Mouse (Mus musculus) erythroid progenitor cell, adult 5-6 weeks (primary cell): ENCODE measurements around the gene Donson. TPM values are rescaled to one million over a fixed set of nuclear protein-coding genes. Genes with fewer than 3 reads are reported as not detected.
"Not testable (repeated sequence)": the region's sequence is repeated elsewhere in the genome, so short reads cannot be mapped to it uniquely, and the experiment has no call there.

Experiments used
- ATAC-seq: replicated peaks from 2 replicates; pipeline ENCODE4 v1.8.0; 2016; ENCODE audit warnings: moderate number of reproducible peaks, mild to moderate bottlenecking, moderate TSS enrichment, inconsistent platforms; ENCODE audit not compliant: poor library complexity, low FRiP score, severe bottlenecking
- total RNA-seq, 2 experiments: library from RNA; stranded (forward) in 1 of 2; stranded (reverse) in 1 of 2; fragments of 150-400 nt in 1 of 2; fragments of 186-747, 209-891 nt in 1 of 2; gene quantifications; 2 replicates each; pipeline versions ENCODE4 v1.2.3 to v1.2.4; 2015 to 2017; ENCODE audit warnings: low replicate concordance in 2 of 2

The Donson gene
- total RNA-seq, 2 experiments from 2014 or later, result 97.3 to 232 TPM

GRCm38 (mm10) chr16:91646681-91647419, 41.7 kb downstream of the Donson start, which contains the start of gene Gart:
TSS of gene Gart (minus strand) at chr16:91646952.
- peak; percentile 89 for ATAC-seq

DNA sequence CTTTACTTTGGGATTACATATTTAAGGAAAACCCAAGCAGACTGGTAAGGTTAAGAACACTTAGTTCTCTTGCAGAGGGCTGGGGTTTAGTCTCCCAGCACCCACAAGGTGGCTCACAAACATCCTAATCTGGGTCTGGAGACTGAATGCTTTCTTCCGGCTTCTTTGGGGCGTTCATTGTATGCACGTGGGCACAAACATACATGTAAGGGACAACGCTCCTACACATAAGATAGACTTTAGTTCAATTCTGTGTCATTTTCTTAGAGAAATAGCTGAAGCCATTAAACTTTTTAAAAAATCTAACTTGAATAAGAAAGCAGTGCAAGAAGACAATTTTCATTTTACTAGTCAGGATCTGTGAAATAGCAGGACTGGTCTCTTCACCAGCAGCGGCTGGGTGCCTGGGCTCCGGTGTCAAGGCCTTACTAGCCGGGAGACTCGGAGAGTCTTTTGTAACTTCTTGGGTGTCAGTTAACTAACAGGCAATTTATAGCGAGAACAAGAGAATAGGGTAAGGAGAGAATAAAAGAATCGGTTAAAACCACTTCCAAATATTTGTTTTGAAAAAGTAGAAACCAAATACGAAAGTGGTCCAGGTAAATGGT, 42.5 kb downstream of the Donson start:
- ATAC-seq, result no peak

DNA sequence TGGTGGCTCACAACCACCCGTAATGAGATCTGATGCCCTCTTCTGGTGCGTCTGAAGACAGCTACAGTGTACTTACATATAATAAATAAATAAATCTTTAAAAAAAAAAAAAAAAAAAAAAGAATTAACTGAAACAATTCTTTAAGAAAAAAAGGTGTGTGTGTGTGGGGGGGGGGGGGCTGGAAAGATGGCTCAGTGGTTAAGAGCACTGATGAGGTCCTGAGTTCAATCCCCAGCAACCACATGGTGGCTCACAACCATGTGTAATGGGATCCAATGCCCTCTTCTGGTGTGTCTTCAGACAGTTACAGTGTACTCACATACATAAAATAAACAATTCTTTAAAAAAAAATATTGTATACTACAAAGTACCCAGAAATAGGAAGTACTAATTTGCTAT, 43.1 kb downstream of the Donson start:
- ATAC-seq, result not testable (repeated sequence)

DNA sequence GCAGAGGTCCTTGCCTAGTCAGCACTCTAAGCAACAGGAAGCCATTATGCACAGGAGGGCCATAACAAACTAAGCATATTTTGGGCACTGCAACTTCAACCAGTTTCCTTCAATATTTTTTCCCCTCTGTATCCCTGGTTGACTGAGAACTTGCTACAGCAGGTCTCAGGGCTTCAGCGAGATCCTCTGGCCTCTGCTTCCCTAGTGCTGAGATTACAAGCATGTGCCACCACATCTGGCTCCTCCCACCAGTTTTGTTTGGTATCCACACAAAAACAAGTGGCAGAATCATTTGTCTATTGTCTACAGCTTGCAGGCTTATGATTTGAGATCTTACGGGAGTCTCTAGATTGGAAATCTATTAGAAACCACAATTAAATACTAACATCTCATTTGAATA, 43.7 kb downstream of the Donson start:
- ATAC-seq, result no peak

DNA sequence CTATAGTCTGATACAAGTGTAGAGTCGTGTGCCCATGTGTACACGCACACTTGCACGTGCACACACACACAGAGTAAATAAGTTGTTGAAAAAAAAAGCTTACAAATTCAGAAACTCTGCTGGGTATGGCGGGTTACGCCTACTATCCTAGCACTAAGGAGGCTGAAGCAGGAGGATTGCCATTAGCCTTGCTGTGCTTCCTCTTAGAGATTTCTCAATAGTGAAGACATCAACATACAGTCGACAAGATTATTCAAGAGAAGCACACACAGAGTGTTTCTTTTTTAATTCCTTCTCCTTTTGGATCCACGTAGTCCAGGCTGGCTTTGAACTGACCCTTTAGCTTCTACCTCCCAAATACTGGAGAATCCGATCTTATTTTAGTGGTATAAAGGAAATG, 48.4 kb downstream of the Donson start:
- ATAC-seq, result no peak

GRCm38 (mm10) chr16:91639636-91640035, 48.9 kb downstream of the Donson start:
- ATAC-seq, result no peak

GRCm38 (mm10) chr16:91639161-91639560, 49.4 kb downstream of the Donson start:
- no peak for ATAC-seq

DNA sequence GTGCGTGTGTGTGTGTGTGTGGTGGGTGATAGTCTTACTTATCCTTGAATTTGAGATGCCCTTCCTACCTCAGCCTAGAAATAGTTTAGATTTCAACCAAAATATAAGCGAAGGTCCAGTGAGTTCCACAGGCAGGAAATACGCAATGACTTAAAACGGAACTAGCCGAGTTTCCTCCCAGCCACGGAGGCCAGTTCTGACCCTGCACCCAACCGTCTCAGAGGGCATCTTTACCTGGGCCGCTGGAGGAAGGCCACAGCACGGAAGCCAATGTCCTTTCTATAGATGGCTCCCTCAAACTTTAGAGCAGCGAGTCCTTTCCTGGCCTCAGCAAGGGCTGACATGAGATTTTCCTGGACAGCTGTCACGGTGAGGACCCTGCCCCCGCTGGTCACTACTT, 54.9 kb downstream of the Donson start:
- no peak for ATAC-seq

DNA sequence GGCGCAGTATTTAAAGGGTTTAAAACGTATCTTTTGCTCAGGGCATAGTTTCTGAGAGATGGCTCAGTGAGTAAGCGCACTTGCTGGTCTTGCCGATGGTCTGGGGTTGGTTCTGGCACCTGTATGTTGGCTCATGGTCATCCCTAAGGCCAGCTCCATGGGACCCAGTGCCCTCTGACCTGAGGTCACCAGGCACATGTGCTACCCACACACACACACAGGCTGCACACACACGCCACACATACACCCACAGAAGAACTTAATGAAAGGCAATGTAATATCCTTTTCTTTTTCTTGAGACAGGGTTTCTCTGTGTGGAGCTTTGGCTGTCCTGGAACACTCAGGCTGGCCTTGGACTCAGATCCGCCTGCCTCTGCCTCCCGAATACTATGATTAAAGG, 55.6 kb downstream of the Donson start:
- ATAC-seq, result no peak

GRCm38 (mm10) chr16:91632439-91632838, 56.1 kb downstream of the Donson start:
- no peak for ATAC-seq

GRCm38 (mm10) chr16:91630584-91630983, 58.0 kb downstream of the Donson start:
- no peak for ATAC-seq

DNA sequence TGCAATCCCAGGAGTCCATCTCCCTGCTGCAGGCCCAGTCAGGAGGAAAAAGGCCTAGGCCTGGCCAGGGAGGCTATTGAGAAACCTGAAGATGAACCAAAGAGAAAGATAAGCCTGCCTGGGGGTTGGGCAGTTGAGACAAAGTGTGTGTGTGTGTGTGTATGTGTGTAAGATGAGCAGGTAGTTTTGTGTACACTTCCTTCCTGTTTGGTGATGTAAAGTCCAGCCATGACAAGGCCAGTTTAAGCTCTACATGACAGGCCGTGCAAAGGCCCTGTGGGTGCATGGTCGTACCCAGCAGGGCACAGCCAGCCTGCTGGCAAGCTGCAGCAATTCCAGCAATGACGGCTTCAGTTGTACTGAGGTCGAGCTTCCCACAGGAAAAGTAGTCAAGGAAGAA, 58.8 kb downstream of the Donson start:
- ATAC-seq, result no peak

- no peak for ATAC-seq
Measured at GRCm38 (mm10) chr16:91628673-91629072, 59.9 kb downstream of the Donson start.

DNA sequence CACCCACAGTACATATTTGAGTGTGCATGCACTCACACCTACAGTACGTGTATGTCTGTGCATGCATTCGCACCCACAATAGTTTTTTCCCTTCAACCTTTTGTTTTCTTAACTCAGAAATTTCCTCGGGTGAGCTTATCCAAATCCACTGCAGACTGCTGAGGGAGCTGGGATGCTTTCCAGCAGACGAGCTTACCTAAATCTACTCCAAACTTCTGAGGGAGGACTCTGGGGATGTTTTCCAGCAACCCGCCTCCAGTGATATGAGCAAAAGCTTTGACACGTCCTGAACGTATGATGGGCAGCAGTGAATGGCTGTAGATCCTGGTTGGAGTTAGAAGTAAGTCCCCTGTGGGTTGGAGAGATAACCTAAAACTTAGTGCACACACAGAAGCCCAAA, 60.7 kb downstream of the Donson start:
- ATAC-seq, result no peak

Other genes starting within 250 kb of the Donson start
- gene Ifnar1, start 203.5 kb downstream of the Donson start, total RNA-seq (2015; ENCODE audit: low replicate concordance), result 31.9 and 32.1 TPM in 2 replicates
- gene Ifnar1, start 203.5 kb downstream of the Donson start, total RNA-seq (2017; ENCODE audit: low replicate concordance), result 38.1 and 46.3 TPM in 2 replicates
- gene Ifngr2, start 141.7 kb downstream of the Donson start, total RNA-seq (2015; ENCODE audit: low replicate concordance), result 5.4 and 6.1 TPM in 2 replicates
- gene Ifngr2, start 141.7 kb downstream of the Donson start, total RNA-seq (2017; ENCODE audit: low replicate concordance), result 2.3 and 5.8 TPM in 2 replicates
- gene Tmem50b, start 91.0 kb downstream of the Donson start, total RNA-seq (2015; ENCODE audit: low replicate concordance), result 19.8 and 22.2 TPM in 2 replicates
- 9.2 and 10.7 TPM in 2 replicates for gene Tmem50b, start 91.0 kb downstream of the Donson start, total RNA-seq (2017; ENCODE audit: low replicate concordance)
- 1.3 and 2.2 TPM in 2 replicates for gene Dnajc28, start 69.7 kb downstream of the Donson start, total RNA-seq (2015; ENCODE audit: low replicate concordance)
- 3.1 and 3.5 TPM in 2 replicates for gene Dnajc28, start 69.7 kb downstream of the Donson start, total RNA-seq (2017; ENCODE audit: low replicate concordance)
- 47.9 and 60.8 TPM in 2 replicates for gene Gart, start 41.8 kb downstream of the Donson start, total RNA-seq (2015; ENCODE audit: low replicate concordance)
- 48.5 and 63.1 TPM in 2 replicates for gene Gart, start 41.8 kb downstream of the Donson start, total RNA-seq (2017; ENCODE audit: low replicate concordance)
- 365 and 449 TPM in 2 replicates for gene Son, start 41.3 kb downstream of the Donson start, total RNA-seq (2015; ENCODE audit: low replicate concordance)
- gene Son, start 41.3 kb downstream of the Donson start, total RNA-seq (2017; ENCODE audit: low replicate concordance), result 237 and 325 TPM in 2 replicates
- 49.7 and 69.6 TPM in 2 replicates for gene Cryzl1, start 40.2 kb upstream of the Donson start, total RNA-seq (2015; ENCODE audit: low replicate concordance)
- 79.6 and 125 TPM in 2 replicates for gene Cryzl1, start 40.2 kb upstream of the Donson start, total RNA-seq (2017; ENCODE audit: low replicate concordance)
- gene Itsn1, start 40.5 kb upstream of the Donson start, total RNA-seq (2015; ENCODE audit: low replicate concordance), result 133 and 192 TPM in 2 replicates
- gene Itsn1, start 40.5 kb upstream of the Donson start, total RNA-seq (2017; ENCODE audit: low replicate concordance), result 435 and 485 TPM in 2 replicates